Comparison of ENCODE assay signal across 13 mouse cellular contexts in the genomic region with DNA sequence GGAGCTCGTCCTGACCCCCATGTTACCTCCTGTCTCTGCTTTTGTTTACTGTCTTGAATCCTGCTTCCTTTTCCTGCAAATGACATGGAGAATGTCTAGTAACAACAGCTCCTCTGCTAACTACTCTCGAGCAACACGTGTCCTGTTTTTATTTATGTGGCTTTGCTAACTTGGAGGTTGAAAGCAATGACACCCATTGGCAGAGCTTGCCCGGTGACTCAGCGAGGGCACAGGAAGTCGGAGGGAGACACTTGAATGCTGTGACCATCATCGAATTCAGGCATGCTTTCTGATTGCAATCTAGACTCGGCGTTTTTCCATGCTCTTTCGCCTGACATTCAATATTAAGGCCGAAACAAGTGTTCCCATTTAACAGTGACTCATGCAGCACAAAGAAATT.
DNase-seq lines count a peak whose midpoint lies in the region; ATAC-seq and TF ChIP-seq lines count a peak whose summit lies in the region.
"Had no signal": no experiment of that assay in that cellular context is flagged by ENCODE, and none has a peak within 500 bp of the region (broad histone marks: within the 10 kb centered on the region; RNA-seq: fewer than 3 reads in every experiment).

No protein-coding gene starts in this region.

- H3K36me3 ChIP-seq in liver, adult 2 months (ENCODE audit: control insufficient read depth, insufficient read depth, low read length), result no peaks in the 10 kb centered on the region
- no peaks in the 10 kb centered on the region for H3K36me3 ChIP-seq in liver, embryonic 12.5 days
- H3K36me3 ChIP-seq in myocyte (ENCODE audit: control insufficient read depth, insufficient read depth), result no peaks in the 10 kb centered on the region
- no peaks in the 10 kb centered on the region for H3K36me3 ChIP-seq in hindbrain, embryonic 12.5 days
- H3K36me3 ChIP-seq: G1E; liver, embryonic 13.5 days; midbrain, embryonic 15.5 days had no signal

- H3K27me3 ChIP-seq in liver, adult 2 months (ENCODE audit: control insufficient read depth, insufficient read depth, low read length), result no peaks in the 10 kb centered on the region
- H3K27me3 ChIP-seq in liver, embryonic 12.5 days (replicated peaks), result peaks cover 2% of the 10 kb centered on the region; the same call in 1 of the 2 replicates
- H3K27me3 ChIP-seq in myocyte (ENCODE audit: control insufficient read depth, insufficient read depth, insufficient read length), result no peaks in the 10 kb centered on the region
- peaks cover 2% of the 10 kb centered on the region for H3K27me3 ChIP-seq in hindbrain, embryonic 12.5 days

- H3K4me1 ChIP-seq in liver, adult 2 months (ENCODE audit: control insufficient read depth, insufficient read depth, low read length), result no peaks in the 10 kb centered on the region; the same call in 1 of the 2 replicates
- no peaks in the 10 kb centered on the region for H3K4me1 ChIP-seq in liver, embryonic 12.5 days
- peaks cover 10% of the 10 kb centered on the region for H3K4me1 ChIP-seq in hindbrain, embryonic 12.5 days
- H3K4me1 ChIP-seq: liver, embryonic 13.5 days had no signal

- H3K4me3 ChIP-seq in liver, adult 2 months (ENCODE audit: insufficient read depth, low read depth, low read length), result no peak overlapping the region
- no peak overlapping the region for H3K4me3 ChIP-seq in liver, embryonic 12.5 days
- no peak overlapping the region for H3K4me3 ChIP-seq in myocyte
- no peak overlapping the region for H3K4me3 ChIP-seq in hindbrain, embryonic 12.5 days
- H3K4me3 ChIP-seq: liver, embryonic 13.5 days; midbrain, embryonic 15.5 days had no signal

- ATAC-seq in liver, embryonic 12.5 days, result no peak
- ATAC-seq in hindbrain, embryonic 12.5 days (ENCODE audit: low FRiP score), result no peak
- ATAC-seq: forebrain, embryonic 14.5 days; midbrain, embryonic 15.5 days had no signal

- TF ChIP-seq POLR2A in liver, adult 2 months (IDR thresholded peaks at IDR 0.05; ENCODE audit: extremely low read depth, insufficient read depth, low read length), result no peak
- TF ChIP-seq POLR2A in myocyte (IDR thresholded peaks at IDR 0.05; ENCODE audit: insufficient read length, low read depth), result no peak

- 76% methylated on average over 11 of the region's 11 CpGs for WGBS in liver, adult 2 months
- 29% methylated on average over 11 of the region's 11 CpGs for WGBS in liver, embryonic 12.5 days (ENCODE audit: insufficient replicate concordance)
- WGBS in hindbrain, embryonic 12.5 days, result 83% methylated on average over 11 of the region's 11 CpGs

- no peaks in the 10 kb centered on the region for H3K9me3 ChIP-seq in liver, embryonic 12.5 days (replicated peaks)
- no peaks in the 10 kb centered on the region for H3K9me3 ChIP-seq in hindbrain, embryonic 12.5 days (replicated peaks)
- H3K9me3 ChIP-seq: G1E; liver, embryonic 13.5 days; midbrain, embryonic 15.5 days had no signal

- no peak for TF ChIP-seq CTCF in liver, adult 2 months (IDR thresholded peaks at IDR 0.05; ENCODE audit: low read depth, low read length)

- no peak overlapping the region for H3K4me2 ChIP-seq in liver, embryonic 12.5 days
- peak overlapping the region; percentile 70 for H3K4me2 ChIP-seq in myocyte (ENCODE audit: low read depth)
- no peak overlapping the region for H3K4me2 ChIP-seq in hindbrain, embryonic 12.5 days (replicated peaks)
- H3K4me2 ChIP-seq: liver, embryonic 13.5 days; midbrain, embryonic 15.5 days had no signal

- no peak overlapping the region for H3K9ac ChIP-seq in liver, adult 2 months (ENCODE audit: low read depth, low read length)
- H3K9ac ChIP-seq in liver, embryonic 12.5 days, result no peak overlapping the region
- H3K9ac ChIP-seq in hindbrain, embryonic 12.5 days, result no peak overlapping the region
- H3K9ac ChIP-seq: liver, embryonic 13.5 days; midbrain, embryonic 15.5 days had no signal

- no peak for DNase-seq in liver, adult 2 months (ENCODE audit: extremely low read depth, low read depth, low spot score)
- peak; percentile 57 for DNase-seq in adrenal gland, postnatal 10 days
- DNase-seq in kidney, adult 9 months, result peak; percentile 55
- DNase-seq in layer of hippocampus, postnatal 10 days (ENCODE audit: low spot score in 2 of 2), result no peak
- DNase-seq: embryo, embryonic 11 days; liver, embryonic 13.5 days; thymus, adult 18-20 months had no signal

- no peaks in the 10 kb centered on the region for H3K79me2 ChIP-seq in liver, adult 2 months (ENCODE audit: control insufficient read depth, insufficient read depth, low read length)
- no peaks in the 10 kb centered on the region for H3K79me2 ChIP-seq in myocyte (ENCODE audit: control insufficient read depth, insufficient read depth)

- no peak overlapping the region for H3ac ChIP-seq in myocyte (ENCODE audit: control insufficient read depth, insufficient read length)

- peak overlapping the region; percentile 49; the same call in 1 of the 2 replicates for H3K27ac ChIP-seq in liver, adult 2 months (replicated peaks; ENCODE audit: insufficient read depth, low read depth, low read length)
- no peak overlapping the region for H3K27ac ChIP-seq in liver, embryonic 12.5 days
- H3K27ac ChIP-seq in hindbrain, embryonic 12.5 days, result no peak overlapping the region
- H3K27ac ChIP-seq: liver, embryonic 13.5 days; midbrain, embryonic 15.5 days had no signal

TF ChIP-seq in myocyte, 11 proteins besides CTCF, POLR2A, EP300 and RAD21:
- no peak for TF ChIP-seq POLR2AphosphoS2 (IDR thresholded peaks at IDR 0.05; ENCODE audit: insufficient read length, low read depth)
- peak; percentile 80 for TF ChIP-seq USF1 (IDR thresholded peaks at IDR 0.05; ENCODE audit: low read depth)

Comparison
In these comparisons a context has a peak if more than half of its experiments do, and no peak if none do; other contexts are left out.
1. DNase-seq: peak in adrenal gland, postnatal 10 days (single experiment) and kidney, adult 9 months (single experiment); none in liver, adult 2 months (single experiment) and layer of hippocampus, postnatal 10 days (0 of 2).